Mouse (Mus musculus) CH12.LX (cell line): ENCODE data around the gene Fermt1.

Experiments used
- CTCF ChIP-seq, 2 experiments: IDR thresholded peaks in 1 of 2; conservative IDR thresholded peaks in 1 of 2; 2 replicates each; pipeline ENCODE4 v1.5.1; 2011 to 2012; ENCODE audit warnings: low read depth in 2 of 2, low read length in 2 of 2, improper control_type of control experiment in 1 of 2, inconsistent platforms in 1 of 2, mild to moderate bottlenecking in 1 of 2, moderate library complexity in 1 of 2
- EP300 ChIP-seq: IDR thresholded peaks from 2 replicates; pipeline ENCODE4 v1.6.1; 2011; ENCODE audit warnings: low read length, improper control_type of control experiment
- HCFC1 ChIP-seq: IDR thresholded peaks from 2 replicates; pipeline ENCODE4 v1.6.1; 2012; ENCODE audit warnings: low read depth, mild to moderate bottlenecking, inconsistent platforms, low read length, improper control_type of control experiment
- MAZ ChIP-seq: IDR thresholded peaks from 2 replicates; pipeline ENCODE4 v1.6.1; 2012; ENCODE audit warnings: low read depth, mild to moderate bottlenecking, inconsistent platforms, low read length, improper control_type of control experiment, moderate library complexity
- MEF2A ChIP-seq: IDR thresholded peaks from 2 replicates; pipeline ENCODE4 v1.6.1; 2014; ENCODE audit warnings: low read depth, mild to moderate bottlenecking, inconsistent platforms, low read length, improper control_type of control experiment, borderline replicate concordance
- MXI1 ChIP-seq: IDR thresholded peaks from 2 replicates; pipeline ENCODE4 v1.6.1; 2011; ENCODE audit warnings: mild to moderate bottlenecking, low read depth, low read length, improper control_type of control experiment
- POLR2A ChIP-seq: IDR thresholded peaks from 2 replicates; pipeline ENCODE4 v1.6.1; 2011; ENCODE audit warnings: low read depth, mild to moderate bottlenecking, improper control_type of control experiment, low read length
- ZMIZ1 ChIP-seq: IDR thresholded peaks from 2 replicates; pipeline ENCODE4 v1.6.1; 2012; ENCODE audit warnings: low read depth, mild to moderate bottlenecking, inconsistent platforms, low read length, improper control_type of control experiment

DNA sequence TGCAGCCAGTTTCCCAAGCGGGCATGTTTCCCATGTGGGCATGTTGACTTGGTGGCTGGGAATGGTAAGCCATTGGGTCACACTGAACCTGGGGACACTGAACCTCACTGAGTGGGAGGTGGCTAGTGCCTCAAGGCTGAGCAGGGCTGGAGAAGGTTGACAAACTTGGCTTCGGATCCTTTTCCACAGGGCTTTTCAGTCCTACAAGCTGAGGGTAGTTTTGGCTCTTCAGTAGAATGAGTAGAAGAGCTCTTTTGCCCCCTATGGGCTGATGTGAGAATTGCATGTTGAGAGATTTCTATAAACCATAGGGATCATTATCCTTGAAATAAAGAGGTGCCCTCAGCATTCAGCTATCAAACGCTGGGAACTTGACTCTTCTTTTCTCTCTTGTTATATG is 42.2 kb downstream of the Fermt1 start:
- TF ChIP-seq CTCF (conservative IDR thresholded peaks at IDR 0.05 in 1 of 2, IDR thresholded peaks at IDR 0.05 in 1 of 2; ENCODE audit: low read depth in 2 of 2, low read length in 2 of 2): peak; percentile 83 to 85
- TF ChIP-seq HCFC1: no peak
- no peak for TF ChIP-seq ZMIZ1
- no peak for TF ChIP-seq MEF2A
- no peak for TF ChIP-seq POLR2A
- TF ChIP-seq EP300: no peak
- TF ChIP-seq MAZ: no peak
- no peak for TF ChIP-seq MXI1
